Mouse (Mus musculus) forebrain, embryonic 12.5 days (tissue): ENCODE data around the gene Spata4. TPM values are rescaled to one million over a fixed set of nuclear protein-coding genes. Genes with fewer than 3 reads are reported as not detected.
"Not testable (repeated sequence)": the region's sequence is repeated elsewhere in the genome, so short reads cannot be mapped to it uniquely, and the experiment has no call there.

Experiments used
- ATAC-seq: fragments of 200-750 bp; cut with Nextera tagmentation; 2 replicates; pipeline ENCODE4 v1.8.0; 2017; ENCODE audit warnings: moderate TSS enrichment; ENCODE audit not compliant: low FRiP score
- H3K27ac ChIP-seq: fragments of 300-500 bp; sonication (generic); 2 replicates; pipeline ENCODE4 v1.5.1; 2016; ENCODE audit warnings: mild to moderate bottlenecking
- H3K27me3 ChIP-seq: fragments of 300-500 bp; sonication (generic); 2 replicates; pipeline ENCODE4 v1.6.1; 2016; ENCODE audit warnings: mild to moderate bottlenecking
- H3K36me3 ChIP-seq: fragments of 300-500 bp; sonication (generic); replicated peaks from 2 replicates; pipeline ENCODE4 v1.6.1; 2016; ENCODE audit warnings: mild to moderate bottlenecking
- H3K4me1 ChIP-seq: fragments of 300-500 bp; sonication (generic); 2 replicates; pipeline ENCODE4 v1.6.1; 2016
- H3K4me2 ChIP-seq: fragments of 300-500 bp; sonication (generic); 2 replicates; pipeline ENCODE4 v1.6.1; 2016; ENCODE audit warnings: mild to moderate bottlenecking, moderate library complexity
- H3K4me3 ChIP-seq: fragments of 300-500 bp; sonication (generic); replicated peaks from 2 replicates; pipeline ENCODE4 v1.5.1; 2016; ENCODE audit warnings: mild to moderate bottlenecking
- H3K9ac ChIP-seq: fragments of 300-500 bp; sonication (generic); 2 replicates; pipeline ENCODE4 v1.6.1; 2016; ENCODE audit warnings: mild to moderate bottlenecking
- H3K9me3 ChIP-seq: fragments of 300-500 bp; sonication (generic); 2 replicates; pipeline ENCODE4 v1.6.1; 2016
- WGBS: fragments of 180-500 bp; shearing (Covaris S2); methylation state at CpG from one replicate; pipeline ENCODE4 v1.1.7; 2016; 5-methylcytosine and 5-hydroxymethylcytosine counted together
- polyA plus RNA-seq: library from polyadenylated mRNA; unstranded; fragments of >200 nt; fragmentation: Nextera tagmentation; extraction: Ambion mirVana; gene quantifications from 2 replicates; pipeline ENCODE4 v1.2.1, GENCODE M21; 2016

The Spata4 gene
- polyA plus RNA-seq, 1 experiment from 2014 or later: 0.31 TPM

DNA sequence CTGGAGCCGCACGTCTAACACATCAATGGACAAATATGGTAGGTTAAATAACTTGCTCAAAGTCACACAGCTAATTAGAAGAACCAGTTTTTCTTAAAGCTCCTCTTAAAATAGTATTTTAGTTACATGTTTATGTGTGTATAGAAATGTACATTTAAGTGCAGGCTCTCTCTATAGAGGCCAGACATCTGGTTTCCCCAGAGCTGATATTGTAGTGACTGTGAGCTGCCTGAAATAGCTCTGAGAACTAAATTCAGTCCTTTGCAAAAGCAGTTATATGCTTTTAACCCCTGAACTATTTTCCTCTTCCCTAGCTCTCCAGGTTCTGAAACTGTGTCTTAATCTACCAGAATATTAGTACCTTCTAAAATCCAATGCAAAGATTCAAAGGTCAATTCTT is 3.2 kb upstream of the Spata4 start:
- WGBS: 87% methylated on average over 2 of the region's 2 CpGs
- no peak for ATAC-seq
- Histone ChIP-seq H3K4me3 (no peak overlapping the region), H3K27me3 (no peaks in the 10 kb centered on the region), H3K36me3 (no peaks in the 10 kb centered on the region), H3K9me3 (no peaks in the 10 kb centered on the region), H3K4me2 (no peak overlapping the region), H3K27ac (no peak overlapping the region), H3K9ac (no peak overlapping the region), H3K4me1 (peaks cover 14% of the 10 kb centered on the region)

DNA sequence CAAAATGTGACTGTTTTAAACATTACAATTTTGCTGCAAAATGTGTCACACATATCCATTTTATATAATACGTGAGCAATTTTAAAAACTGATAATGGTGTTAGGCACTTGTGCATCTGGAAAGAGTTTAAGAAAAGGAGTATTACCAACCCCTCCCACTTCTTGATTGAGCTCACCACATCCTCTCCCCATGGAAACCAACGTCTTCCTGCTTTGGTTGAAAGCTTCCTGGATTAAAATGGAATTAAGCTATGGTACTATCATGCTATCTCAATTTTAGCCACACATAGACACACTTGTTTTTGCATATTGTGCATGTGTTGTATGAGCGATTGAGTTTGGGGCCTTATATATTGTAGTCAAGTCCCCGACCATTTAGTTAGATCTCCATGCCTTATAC is 2.9 kb downstream of the Spata4 start:
- no peak overlapping the region for H3K27ac ChIP-seq
- WGBS: 82% methylated on average over 4 of the region's 4 CpGs
- H3K36me3 ChIP-seq: no peaks in the 10 kb centered on the region
- H3K9ac ChIP-seq: no peak overlapping the region
- H3K9me3 ChIP-seq: no peaks in the 10 kb centered on the region
- H3K4me1 ChIP-seq: peaks cover 8% of the 10 kb centered on the region
- H3K27me3 ChIP-seq: no peaks in the 10 kb centered on the region
- H3K4me2 ChIP-seq: no peak overlapping the region
- H3K4me3 ChIP-seq: no peak overlapping the region
- ATAC-seq: no peak

DNA sequence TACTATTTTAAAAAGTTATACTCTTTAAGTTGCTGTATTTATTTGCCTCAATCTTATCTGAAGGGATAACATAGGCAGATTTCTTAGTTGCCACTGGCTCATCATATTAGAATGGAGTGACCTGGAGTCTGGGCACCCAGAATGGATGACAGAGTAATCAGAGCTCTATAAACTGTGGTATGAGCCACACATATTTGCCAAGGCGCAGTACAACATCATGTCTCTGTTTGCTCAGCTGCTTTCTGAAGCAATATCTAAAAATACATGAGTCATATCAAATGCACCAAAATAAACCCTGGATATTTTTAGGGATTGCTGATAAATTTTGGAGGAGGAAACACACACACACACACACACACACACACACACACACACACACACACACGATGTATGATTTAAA is 8.8 kb downstream of the Spata4 start:
- no peak overlapping the region for H3K4me2 ChIP-seq
- no peak overlapping the region for H3K27ac ChIP-seq
- ATAC-seq: no peak
- no peak overlapping the region for H3K9ac ChIP-seq
- H3K27me3 ChIP-seq: no peaks in the 10 kb centered on the region
- H3K4me3 ChIP-seq: no peak overlapping the region
- no peaks in the 10 kb centered on the region for H3K36me3 ChIP-seq
- no peaks in the 10 kb centered on the region for H3K4me1 ChIP-seq
- WGBS: 95% methylated on average over 2 of the region's 2 CpGs
- H3K9me3 ChIP-seq: no peaks in the 10 kb centered on the region

DNA sequence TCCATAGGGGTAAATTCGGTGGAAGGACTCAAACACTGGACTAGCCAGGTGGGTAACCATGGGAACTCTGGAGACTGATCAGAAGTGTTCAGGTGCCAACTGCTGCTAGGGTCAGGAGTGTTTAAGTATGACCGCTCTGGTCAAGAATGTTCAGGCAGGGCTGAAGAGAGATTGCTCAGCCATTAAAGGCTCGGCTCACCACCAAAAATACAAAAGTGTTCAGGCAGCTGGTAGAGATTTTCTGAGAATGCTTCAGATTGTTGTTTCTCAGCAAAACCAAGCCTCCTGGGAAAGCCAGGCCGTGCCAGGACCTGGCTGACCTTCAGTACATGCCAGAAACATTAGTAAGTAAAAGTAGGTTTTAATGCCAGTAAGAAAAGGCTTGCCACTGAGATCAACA is 9.7 kb downstream of the Spata4 start:
- ATAC-seq: no peak
- WGBS: 86% methylated on average over 4 of the region's 4 CpGs

DNA sequence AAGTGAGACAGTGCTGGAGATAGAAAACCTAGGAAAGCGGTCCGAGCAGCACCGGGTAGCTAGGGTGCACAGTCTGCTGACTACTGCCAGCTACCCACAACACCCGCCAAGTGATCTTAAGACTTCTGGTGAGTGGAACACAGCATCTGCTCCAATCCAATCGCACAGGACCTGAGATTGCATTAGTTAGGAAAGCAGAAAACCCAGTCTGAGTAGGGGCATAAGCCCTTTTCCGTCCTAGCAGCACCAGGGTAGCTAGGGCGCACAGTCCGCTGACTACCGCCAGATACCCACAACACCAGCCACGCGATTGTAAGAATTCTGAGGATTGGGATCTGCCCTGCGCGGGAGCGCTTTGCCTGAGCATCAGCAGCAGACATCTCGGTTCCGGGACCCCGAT is 16.1 kb downstream of the Spata4 start:
- 91% methylated on average over 17 of the region's 17 CpGs for WGBS

More for the DNA sequence above, 9.7 kb downstream of the Spata4 start:
- Histone ChIP-seq H3K4me2 (no peak overlapping the region), H3K4me3 (no peak overlapping the region), H3K36me3 (no peaks in the 10 kb centered on the region), H3K9ac (no peak overlapping the region), H3K27ac (no peak overlapping the region), H3K9me3 (no peaks in the 10 kb centered on the region), H3K4me1 (no peaks in the 10 kb centered on the region), H3K27me3 (no peaks in the 10 kb centered on the region)

DNA sequence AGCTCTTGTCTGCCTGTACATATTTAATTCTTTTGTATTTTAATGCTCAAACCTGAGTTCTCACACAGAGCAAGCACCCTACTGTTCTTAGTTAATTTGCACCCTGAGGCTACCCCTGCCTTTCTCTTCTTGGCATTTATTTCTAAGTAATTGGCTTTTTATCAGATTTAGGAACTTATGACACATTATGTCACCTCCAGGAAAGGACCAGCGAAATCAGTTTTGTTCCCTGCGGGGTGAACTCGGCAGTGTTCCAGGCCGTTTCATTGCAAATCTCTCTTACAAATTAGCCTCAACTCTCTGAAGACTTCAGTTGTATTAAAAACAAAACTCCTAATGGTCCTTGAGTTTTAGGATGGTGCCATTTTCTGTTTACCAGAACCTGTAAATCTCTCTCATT is 38.1 kb downstream of the Spata4 start:
- no peaks in the 10 kb centered on the region for H3K4me1 ChIP-seq
- H3K4me3 ChIP-seq: no peak overlapping the region
- ATAC-seq: no peak
- no peaks in the 10 kb centered on the region for H3K9me3 ChIP-seq
- no peaks in the 10 kb centered on the region for H3K27me3 ChIP-seq
- no peaks in the 10 kb centered on the region for H3K36me3 ChIP-seq
- no peak overlapping the region for H3K4me2 ChIP-seq
- no peak overlapping the region for H3K27ac ChIP-seq
- no peak overlapping the region for H3K9ac ChIP-seq
- 54% methylated on average over 4 of the region's 4 CpGs for WGBS

More for the DNA sequence above, 16.1 kb downstream of the Spata4 start:
- not testable (repeated sequence) for H3K9me3 ChIP-seq, H3K4me2 ChIP-seq, H3K4me1 ChIP-seq, H3K36me3 ChIP-seq, H3K9ac ChIP-seq, H3K27me3 ChIP-seq, H3K4me3 ChIP-seq, ATAC-seq, H3K27ac ChIP-seq

Other genes starting within 250 kb of the Spata4 start
- gene Asb5, start 71.2 kb upstream of the Spata4 start, polyA plus RNA-seq: 6.3 and 7.6 TPM in 2 replicates
- gene Spcs3, start 70.8 kb upstream of the Spata4 start, polyA plus RNA-seq: 85.9 and 88.2 TPM in 2 replicates